Mouse (Mus musculus): ENCODE measurements around the gene Kcnk6.

Kcnk6 gene

GRCm38 (mm10) chr7:29232247-29233013, at the start of gene Kcnk6:
Gene Kcnk6 (minus strand): TSS chr7:29232515.
- no peak for DNase-seq

- no peak for DNase-seq
Measured at GRCm38 (mm10) chr7:29281201-29282073, 49.1 kb upstream of the Kcnk6 start, which contains the start of gene Spint2. Gene Spint2 (minus strand): TSS chr7:29281912.

DNA sequence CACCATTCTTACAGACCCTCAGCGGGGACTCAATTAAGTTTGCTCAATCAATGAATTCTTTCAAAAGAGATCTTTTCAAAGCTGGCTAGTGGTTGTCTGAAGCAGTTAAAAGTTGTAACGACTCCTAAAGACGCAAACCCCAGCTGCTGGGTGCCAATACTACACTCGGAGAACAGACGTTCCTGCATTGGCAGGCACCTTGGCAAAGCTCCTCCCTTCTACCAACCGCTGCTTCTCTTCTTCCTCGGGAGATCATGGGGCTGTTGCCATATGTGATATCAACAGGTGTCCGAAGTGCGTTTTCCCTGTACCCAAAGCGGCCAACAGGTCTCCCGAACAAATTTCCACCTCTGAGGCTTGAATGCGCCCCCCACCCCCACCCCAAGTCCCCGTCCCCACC, 48.5 kb upstream of the Kcnk6 start:
- peak; percentile 58 for DNase-seq

- no peak for DNase-seq
Measured at GRCm38 (mm10) chr7:29279924-29280323, 47.6 kb upstream of the Kcnk6 start.

DNA sequence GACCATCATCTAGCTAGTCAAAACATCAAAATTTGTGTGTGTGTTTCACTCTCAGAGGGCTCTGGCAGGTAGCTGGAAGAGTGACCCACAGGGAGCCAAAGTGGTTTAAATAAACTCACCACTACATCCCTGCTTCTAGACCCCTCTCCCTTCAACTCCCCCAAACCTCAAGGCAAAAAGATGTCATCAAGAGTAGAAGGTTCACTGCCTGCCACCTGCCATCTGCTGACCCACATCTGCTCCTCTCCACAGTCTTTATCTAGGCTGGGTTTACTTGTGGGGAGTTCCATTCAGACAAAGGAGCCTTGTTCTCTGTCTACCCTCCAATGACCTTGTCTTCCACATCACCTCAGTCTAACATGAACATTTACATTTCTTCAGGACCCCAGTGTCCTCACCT, 46.9 kb upstream of the Kcnk6 start:
- DNase-seq: no peak

- no peak for DNase-seq
Measured at GRCm38 (mm10) chr7:29277510-29277909, 45.2 kb upstream of the Kcnk6 start.

- DNase-seq: no peak
Measured at GRCm38 (mm10) chr7:29276715-29277114, 44.4 kb upstream of the Kcnk6 start.

DNA sequence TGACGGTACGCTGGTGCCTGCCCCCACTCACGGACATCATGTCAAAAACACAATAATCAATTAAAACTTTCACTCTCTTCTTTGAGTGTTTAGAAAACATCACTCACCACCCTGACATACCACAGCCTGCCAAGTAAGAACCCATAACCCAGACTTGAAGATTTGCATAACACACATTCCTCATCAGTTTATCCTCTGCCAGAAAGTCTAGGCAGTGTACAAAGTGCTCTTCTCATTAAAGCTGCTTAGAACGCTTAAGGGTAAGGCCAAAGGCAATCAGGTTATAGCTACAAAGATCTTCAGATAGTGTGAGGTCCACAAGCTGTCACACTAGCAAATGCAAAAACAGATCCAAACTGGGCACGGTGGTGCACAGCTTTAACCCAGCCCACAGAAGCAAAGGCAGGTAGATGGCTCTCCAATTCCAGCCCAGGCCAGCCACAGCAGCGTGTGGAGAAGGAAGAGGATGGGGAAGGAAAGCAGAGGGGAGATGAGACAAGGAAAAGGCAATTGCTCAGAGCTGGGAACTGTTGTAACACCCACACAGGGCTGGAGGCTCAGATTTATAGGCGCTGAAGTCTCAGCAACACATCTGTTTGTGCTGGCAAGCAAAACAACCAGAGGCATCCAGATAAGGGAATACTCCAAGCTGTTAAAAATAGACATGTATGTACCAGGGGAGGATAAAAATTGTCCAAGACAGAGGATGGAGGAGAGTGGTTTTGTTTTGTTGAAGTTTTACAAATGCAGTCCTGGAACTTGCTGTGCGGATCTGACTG, 39.6 kb upstream of the Kcnk6 start:
- no peak for DNase-seq

GRCm38 (mm10) chr7:29270445-29270844, 38.1 kb upstream of the Kcnk6 start:
- no peak for DNase-seq

GRCm38 (mm10) chr7:29266931-29267330, 34.6 kb upstream of the Kcnk6 start:
- no peak for DNase-seq

DNA sequence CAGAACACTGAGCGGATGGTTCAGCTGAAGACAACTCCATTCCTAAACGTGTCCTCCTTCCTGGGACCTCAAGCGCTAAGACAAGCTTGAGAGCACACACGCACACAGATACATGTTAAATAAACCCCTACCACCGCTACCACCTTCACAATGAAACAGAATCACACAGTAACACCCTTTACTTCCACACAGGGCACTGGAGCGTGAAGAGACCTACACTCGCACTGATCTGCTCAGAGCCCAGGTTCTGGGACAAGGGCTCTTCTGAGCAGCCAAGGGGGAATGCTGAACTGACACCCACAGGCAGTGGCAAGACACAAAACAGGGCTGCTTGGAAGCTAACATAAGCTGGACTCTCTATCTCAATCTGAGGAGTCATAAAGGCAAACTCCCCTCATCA, 33.3 kb upstream of the Kcnk6 start:
- no peak for DNase-seq

GRCm38 (mm10) chr7:29263831-29264230, 31.5 kb upstream of the Kcnk6 start:
- no peak for DNase-seq

GRCm38 (mm10) chr7:29262151-29262550, 29.8 kb upstream of the Kcnk6 start:
- DNase-seq: no peak

DNA sequence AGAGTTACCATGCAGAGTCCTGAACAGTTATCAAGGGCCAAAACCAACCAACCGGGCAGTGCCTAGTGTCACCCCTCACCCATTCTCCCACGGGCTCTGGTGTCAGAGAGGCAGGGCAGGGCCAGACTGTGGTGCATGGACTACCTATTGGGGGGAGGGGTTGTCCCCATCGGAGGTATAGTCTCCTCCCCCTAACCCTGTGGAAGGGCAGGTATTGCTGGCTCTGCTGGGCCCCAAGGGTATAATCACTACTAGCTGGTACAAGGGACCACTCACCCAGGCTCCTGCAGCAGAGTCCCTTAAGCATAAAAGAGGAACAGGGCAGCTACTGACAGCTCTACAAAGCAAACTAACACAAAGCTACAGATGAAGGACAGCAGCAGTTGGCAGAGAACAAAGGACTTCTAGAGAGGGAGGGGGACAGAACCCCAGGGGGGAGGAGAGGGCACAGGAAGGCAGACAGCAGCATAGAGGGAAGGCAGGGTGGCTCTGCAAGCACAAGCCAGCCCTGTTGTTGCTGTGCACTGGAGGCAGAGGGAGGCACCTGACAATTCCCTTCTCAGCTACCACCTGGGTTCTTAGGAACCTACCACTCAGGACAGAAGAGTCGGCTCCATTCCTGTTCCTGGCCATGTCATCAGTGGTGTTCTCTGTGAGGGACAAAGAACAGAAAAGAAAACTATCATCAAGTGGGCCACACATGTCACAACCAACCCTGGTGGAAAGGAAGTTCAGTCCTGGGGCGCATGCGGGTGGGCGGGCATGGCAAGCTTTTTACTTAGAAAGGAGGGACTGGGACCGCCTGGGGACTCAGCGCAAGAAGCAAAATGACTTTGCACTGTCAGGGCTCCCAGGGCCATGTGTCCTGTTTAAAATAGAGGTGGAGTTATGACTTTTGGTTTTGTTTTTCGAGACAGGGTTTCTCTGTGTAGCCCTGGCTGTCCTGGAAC, 27.7 kb upstream of the Kcnk6 start:
- no peak for DNase-seq

DNA sequence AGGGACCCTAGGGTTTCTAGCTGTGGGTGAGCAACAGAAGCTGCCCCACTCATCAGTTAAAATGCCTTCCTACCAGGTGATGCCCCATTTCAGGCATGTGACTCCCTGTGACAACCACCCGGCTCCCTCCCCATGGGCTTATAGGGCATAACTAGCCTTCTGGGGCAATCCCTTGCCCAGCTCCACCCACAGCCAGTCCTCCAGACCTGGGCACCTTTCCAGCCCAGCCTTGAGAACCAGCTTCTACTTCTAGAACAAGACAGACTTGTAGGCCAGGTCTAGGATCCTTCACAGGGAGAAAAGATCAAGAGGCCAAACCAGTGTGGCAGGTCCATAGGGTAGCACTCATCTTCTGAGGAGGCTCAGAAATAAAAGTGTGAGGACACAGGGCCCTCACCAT, 25.1 kb upstream of the Kcnk6 start:
- no peak for DNase-seq

- no peak for DNase-seq
Measured at GRCm38 (mm10) chr7:29255875-29256274, 23.6 kb upstream of the Kcnk6 start.

DNA sequence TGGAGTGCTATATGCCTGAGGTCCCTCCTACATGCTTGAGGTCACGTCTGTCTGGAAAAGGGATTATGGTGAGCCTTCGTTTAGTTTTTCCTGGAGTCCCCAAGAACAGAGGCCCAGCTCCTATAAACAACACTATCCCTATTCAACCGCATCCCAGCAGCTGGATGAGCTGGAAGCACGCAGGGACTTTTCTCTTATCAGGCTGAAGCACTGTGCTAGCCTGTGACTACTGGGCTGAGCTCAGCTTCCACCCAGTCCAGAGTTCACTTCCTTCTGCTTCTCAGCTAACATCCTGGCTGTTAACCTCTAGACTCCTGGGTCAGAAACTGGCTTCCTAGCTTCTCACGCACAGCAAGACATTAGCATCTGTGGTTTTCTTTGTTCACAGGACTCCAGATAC, 21.5 kb upstream of the Kcnk6 start:
- no peak for DNase-seq

DNA sequence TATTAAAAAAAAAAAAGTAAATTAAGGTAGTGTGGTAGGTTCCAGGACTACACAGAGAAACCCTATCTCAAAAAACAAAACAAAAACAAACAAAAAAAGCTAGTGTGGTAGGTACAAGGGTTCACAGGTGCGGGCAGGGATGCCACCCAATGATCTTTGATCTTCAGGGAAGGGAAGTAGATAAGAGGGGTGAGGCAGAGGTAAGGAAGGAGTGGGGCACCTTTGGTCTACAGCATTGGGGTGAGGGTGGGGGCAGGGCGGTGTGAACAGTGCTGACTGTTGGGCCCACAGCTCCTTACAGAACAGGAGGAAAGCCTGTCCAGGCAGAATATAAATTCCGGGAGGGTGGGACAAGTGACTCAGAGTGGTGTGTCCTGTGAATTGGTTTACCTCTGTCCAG, 18.9 kb upstream of the Kcnk6 start:
- DNase-seq: no peak

- no peak for DNase-seq
Measured at GRCm38 (mm10) chr7:29248261-29248841, 16.0 kb upstream of the Kcnk6 start, which contains the start of gene 2200002D01Rik. Gene 2200002D01Rik (minus strand): TSS chr7:29248466.

DNA sequence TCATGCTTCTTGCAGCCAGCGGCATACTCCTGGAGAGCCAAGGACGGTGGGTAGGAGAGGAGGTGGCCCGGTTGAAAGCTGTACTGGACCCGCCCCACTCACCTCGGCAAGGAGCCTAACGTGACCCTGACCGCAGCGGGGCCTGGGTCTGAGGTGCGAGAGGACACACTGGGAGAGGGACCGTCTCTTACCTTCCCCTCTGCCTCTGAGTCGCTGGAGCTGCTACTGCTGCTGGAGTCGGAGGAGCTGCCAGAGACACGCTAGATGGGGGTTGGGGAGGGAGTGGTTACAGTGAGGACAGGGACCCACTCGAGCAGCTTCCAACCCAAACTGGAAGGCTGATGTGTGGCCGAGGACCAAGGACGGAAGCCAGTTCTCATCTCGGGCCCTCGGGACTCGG, 15.4 kb upstream of the Kcnk6 start:
- no peak for DNase-seq

- DNase-seq: peak; percentile 61
Measured at GRCm38 (mm10) chr7:29247314-29247700, 15.0 kb upstream of the Kcnk6 start.

All from cerebellum, adult 11-12 months (tissue).